Mouse (Mus musculus) cerebral cortex, adult 2 months (tissue): ENCODE data around the gene Olfr849.

Experiments used
- WGBS: fragments of 180-500 bp; shearing (Covaris S2); methylation state at CpG from one replicate; pipeline ENCODE4 v1.1.7; 2018; 5-methylcytosine and 5-hydroxymethylcytosine counted together

Olfr849 gene

GRCm38 (mm10) chr9:19439966-19440365 lies at the start of gene Olfr849:
Gene Olfr849 (plus strand): TSS chr9:19440266.
- WGBS: 83% methylated on average over 2 of the region's 2 CpGs

GRCm38 (mm10) chr9:19478148-19478547 lies 38.1 kb downstream of the Olfr849 start, which contains the start of gene Olfr850:
Gene Olfr850 (minus strand): TSS chr9:19478248.

GRCm38 (mm10) chr9:19492995-19493394 lies 52.9 kb downstream of the Olfr849 start, which contains the start of gene Olfr851:
Gene Olfr851 (plus strand): TSS chr9:19493295.

